Mouse (Mus musculus) brain, embryonic 18.5 days (tissue): ENCODE data around the gene Prdm16.

Experiments
- DNase-seq: peaks from one replicate; pipeline ENCODE4 v3.0.0-alpha.2; 2012; ENCODE audit warnings: low read depth, low spot score

Prdm16 gene

GRCm38 (mm10) chr4:154480544-154481260, 156.0 kb downstream of the Prdm16 start:
- DNase-seq, result no peak

- DNase-seq, result no peak
Observed at GRCm38 (mm10) chr4:154480143-154480542, 156.5 kb downstream of the Prdm16 start.

GRCm38 (mm10) chr4:154478933-154479613, 157.6 kb downstream of the Prdm16 start:
- no peak for DNase-seq

- no peak for DNase-seq
Observed at GRCm38 (mm10) chr4:154473571-154474307, 162.9 kb downstream of the Prdm16 start.

- DNase-seq, result no peak
Observed at GRCm38 (mm10) chr4:154472569-154472968, 164.1 kb downstream of the Prdm16 start.

- peak; percentile 28 for DNase-seq
Observed at GRCm38 (mm10) chr4:154471447-154472101, 165.1 kb downstream of the Prdm16 start.

- DNase-seq, result no peak
Observed at GRCm38 (mm10) chr4:154466305-154466704, 170.4 kb downstream of the Prdm16 start.

- DNase-seq, result no peak
Observed at GRCm38 (mm10) chr4:154465123-154465522, 171.6 kb downstream of the Prdm16 start.

GRCm38 (mm10) chr4:154460021-154460420, 176.7 kb downstream of the Prdm16 start:
- DNase-seq, result no peak

GRCm38 (mm10) chr4:154457756-154458155, 178.9 kb downstream of the Prdm16 start:
- DNase-seq, result no peak

- DNase-seq, result no peak
Observed at GRCm38 (mm10) chr4:154456265-154456822, 180.3 kb downstream of the Prdm16 start.

- DNase-seq, result no peak
Observed at GRCm38 (mm10) chr4:154450441-154450840, 186.2 kb downstream of the Prdm16 start.

- no peak for DNase-seq
Observed at GRCm38 (mm10) chr4:154450036-154450435, 186.6 kb downstream of the Prdm16 start.

- peak; percentile 22 for DNase-seq
Observed at GRCm38 (mm10) chr4:154449343-154449742, 187.3 kb downstream of the Prdm16 start.

GRCm38 (mm10) chr4:154445721-154446120, 191.0 kb downstream of the Prdm16 start:
- DNase-seq, result no peak

GRCm38 (mm10) chr4:154442645-154443304, 193.9 kb downstream of the Prdm16 start:
- DNase-seq, result no peak

- no peak for DNase-seq
Observed at GRCm38 (mm10) chr4:154439455-154440052, 197.1 kb downstream of the Prdm16 start.

- no peak for DNase-seq
Observed at GRCm38 (mm10) chr4:154438610-154439009, 198.1 kb downstream of the Prdm16 start.

- no peak for DNase-seq
Observed at GRCm38 (mm10) chr4:154429770-154430169, 206.9 kb downstream of the Prdm16 start.

- no peak for DNase-seq
Observed at GRCm38 (mm10) chr4:154426901-154427300, 209.8 kb downstream of the Prdm16 start.

GRCm38 (mm10) chr4:154425284-154425683, 211.4 kb downstream of the Prdm16 start:
- DNase-seq, result no peak
